Mouse (Mus musculus): ENCODE measurements around the gene Polr2c.
A peak's percentile ranks its signal among the peaks of the same experiment; 100 is the strongest.

Gene Polr2c

GRCm38 (mm10) chr8:94888383-94889036, 31.3 kb downstream of the Polr2c start:
- DNase-seq = no peak

- DNase-seq = no peak
Measured at GRCm38 (mm10) chr8:94892917-94893316, 35.7 kb downstream of the Polr2c start.

GRCm38 (mm10) chr8:94899262-94899661, 42.0 kb downstream of the Polr2c start:
- DNase-seq = no peak

- peak; percentile 27 for DNase-seq
Measured at GRCm38 (mm10) chr8:94900617-94901016, 43.4 kb downstream of the Polr2c start.

GRCm38 (mm10) chr8:94901031-94901430, 43.8 kb downstream of the Polr2c start:
- DNase-seq = no peak

- peak; percentile 59 for DNase-seq
Measured at GRCm38 (mm10) chr8:94903709-94904108, 46.5 kb downstream of the Polr2c start.

GRCm38 (mm10) chr8:94904450-94905175, 47.4 kb downstream of the Polr2c start:
- peak; percentile 92 for DNase-seq

GRCm38 (mm10) chr8:94907591-94908300, 50.5 kb downstream of the Polr2c start:
- DNase-seq = peak; percentile 67

- DNase-seq = peak; percentile 80
Measured at GRCm38 (mm10) chr8:94908847-94909246, 51.6 kb downstream of the Polr2c start.

GRCm38 (mm10) chr8:94913061-94913660, 55.9 kb downstream of the Polr2c start:
- DNase-seq = peak; percentile 61

GRCm38 (mm10) chr8:94914256-94914655, 57.0 kb downstream of the Polr2c start:
- no peak for DNase-seq

GRCm38 (mm10) chr8:94914701-94915101, 57.5 kb downstream of the Polr2c start:
- peak; percentile 43 for DNase-seq

- no peak for DNase-seq
Measured at GRCm38 (mm10) chr8:94916311-94916959, 59.2 kb downstream of the Polr2c start.

GRCm38 (mm10) chr8:94916960-94917324, 59.7 kb downstream of the Polr2c start:
- no peak for DNase-seq

- DNase-seq = peak; percentile 91
Measured at GRCm38 (mm10) chr8:94917352-94917751, 60.1 kb downstream of the Polr2c start.

GRCm38 (mm10) chr8:94917851-94918495, 60.7 kb downstream of the Polr2c start, which contains the start of gene Ccdc102a:
TSS of gene Ccdc102a (minus strand) at chr8:94918098.
- no peak for DNase-seq

- no peak for DNase-seq
Measured at GRCm38 (mm10) chr8:94919256-94919655, 62.0 kb downstream of the Polr2c start.

- no peak for DNase-seq
Measured at GRCm38 (mm10) chr8:94922176-94922575, 64.9 kb downstream of the Polr2c start.

GRCm38 (mm10) chr8:94922602-94923001, 65.4 kb downstream of the Polr2c start:
- DNase-seq = no peak
